Mouse (Mus musculus) lung, embryonic 14.5 days (tissue): ENCODE results near the gene Aoc1. TPM values are rescaled to one million over a fixed set of nuclear protein-coding genes. Genes with fewer than 3 reads are reported as not detected.

Experiments used
- ATAC-seq: fragments of 200-750 bp; cut with Nextera tagmentation; 2 replicates; pipeline ENCODE4 v1.8.0; 2017; ENCODE audit warnings: mild to moderate bottlenecking, moderate TSS enrichment, moderate library complexity; ENCODE audit not compliant: insufficient read depth
- DNase-seq: peaks from one replicate; pipeline ENCODE4 v3.0.0-alpha.2; 2015
- H3K27ac ChIP-seq: fragments of 300-500 bp; sonication (generic); 2 replicates; pipeline ENCODE4 v1.5.1; 2014; ENCODE audit warnings: low read depth, mild to moderate bottlenecking, moderate library complexity
- H3K27me3 ChIP-seq: fragments of 300-500 bp; sonication (generic); 2 replicates; pipeline ENCODE4 v1.6.1; 2014; ENCODE audit warnings: low read length, control low read depth; ENCODE audit not compliant: insufficient read depth
- H3K36me3 ChIP-seq: fragments of 300-500 bp; sonication (generic); 2 replicates; pipeline ENCODE4 v1.6.1; 2014; ENCODE audit warnings: control low read depth; ENCODE audit not compliant: insufficient read depth
- H3K4me1 ChIP-seq: fragments of 300-500 bp; sonication (generic); 2 replicates; pipeline ENCODE4 v1.6.1; 2014; ENCODE audit warnings: antibody characterized with exemption, control low read depth; ENCODE audit not compliant: insufficient read depth
- H3K4me2 ChIP-seq: fragments of 300-500 bp; sonication (generic); 2 replicates; pipeline ENCODE4 v1.6.1; 2014; ENCODE audit warnings: mild to moderate bottlenecking
- H3K4me3 ChIP-seq: fragments of 300-500 bp; sonication (generic); 2 replicates; pipeline ENCODE4 v1.5.1; 2014; ENCODE audit warnings: low read depth, low read length
- H3K9ac ChIP-seq: fragments of 300-500 bp; sonication (generic); 2 replicates; pipeline ENCODE4 v1.6.1; 2014
- H3K9me3 ChIP-seq: fragments of 300-500 bp; sonication (generic); 2 replicates; pipeline ENCODE4 v1.6.1; 2016; ENCODE audit warnings: low read depth, low read length, control low read depth
- CTCF ChIP-seq: IDR thresholded peaks from 2 replicates; pipeline ENCODE4 v1.5.1; 2016; ENCODE audit warnings: antibody characterized with exemption, low read depth
- WGBS: fragments of 180-500 bp; shearing (Covaris S2); extraction: QIAGEN DNeasy Blood & Tissue Kit; methylation state at CpG from one replicate; pipeline ENCODE4 v1.1.7; 2014; 5-methylcytosine and 5-hydroxymethylcytosine counted together
- polyA plus RNA-seq: library from polyadenylated mRNA; unstranded; fragments of >200 nt; fragmentation: Nextera tagmentation; extraction: Ambion mirVana; gene quantifications from 2 replicates; pipeline ENCODE4 v1.2.1, GENCODE M21; 2014

Aoc1 gene
- polyA plus RNA-seq, 1 experiment from 2014 or later: not detected

DNA sequence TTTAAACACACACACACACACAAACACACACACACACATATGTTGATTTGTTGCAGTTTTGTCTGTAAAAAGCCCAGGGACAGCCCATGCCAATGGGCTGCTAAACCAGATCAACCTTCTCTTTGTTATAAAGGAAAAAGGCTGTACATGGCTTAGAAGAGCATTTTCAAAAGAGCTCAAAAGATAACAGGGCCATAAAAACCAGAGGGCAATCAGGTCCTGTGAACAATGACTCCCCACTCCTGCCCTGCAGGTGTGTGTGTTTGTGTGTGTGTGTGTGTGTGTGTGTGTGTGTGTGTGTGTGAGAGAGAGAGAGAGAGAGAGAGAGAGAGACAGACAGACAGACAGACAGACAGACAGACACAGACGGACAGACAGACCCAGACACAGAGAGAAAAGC, 36.5 kb downstream of the Aoc1 start:
- Histone ChIP-seq H3K4me1 (no peaks in the 10 kb centered on the region), H3K4me3 (no peak overlapping the region), H3K4me2 (no peak overlapping the region), H3K9ac (no peak overlapping the region), H3K36me3 (no peaks in the 10 kb centered on the region), H3K27ac (no peak overlapping the region), H3K27me3 (no peaks in the 10 kb centered on the region), H3K9me3 (no peaks in the 10 kb centered on the region)
- no peak for ATAC-seq
- no peak for DNase-seq
- no peak for TF ChIP-seq CTCF
- 84% methylated on average over 1 of the region's 1 CpGs for WGBS

DNA sequence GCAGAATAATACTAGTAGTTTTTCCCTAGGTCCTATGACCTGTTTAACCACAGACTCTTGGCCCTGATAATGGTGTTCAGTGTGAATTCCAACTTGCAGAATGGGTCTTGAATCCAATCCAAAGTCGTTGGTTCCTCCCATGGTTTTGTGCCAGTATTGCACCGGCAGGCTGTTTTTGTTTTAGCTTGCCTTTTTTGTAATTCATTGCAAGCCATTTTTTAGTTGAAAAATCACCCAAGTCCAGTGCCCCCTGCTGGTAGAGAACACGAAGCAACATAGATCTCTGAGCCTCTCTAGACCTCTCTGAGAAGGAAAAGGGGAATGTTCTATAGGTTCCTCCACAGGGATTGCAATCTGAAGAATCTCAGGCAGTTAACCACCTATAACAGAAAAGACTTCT, 39.3 kb downstream of the Aoc1 start:
- Histone ChIP-seq H3K4me1 (no peaks in the 10 kb centered on the region), H3K9me3 (no peaks in the 10 kb centered on the region), H3K27me3 (no peaks in the 10 kb centered on the region), H3K4me3 (no peak overlapping the region), H3K4me2 (no peak overlapping the region), H3K27ac (no peak overlapping the region), H3K9ac (no peak overlapping the region), H3K36me3 (no peaks in the 10 kb centered on the region)
- TF ChIP-seq CTCF: peak; percentile 59
- ATAC-seq: no peak
- 29% methylated on average over 3 of the region's 3 CpGs for WGBS
- peak; percentile 57 for DNase-seq

DNA sequence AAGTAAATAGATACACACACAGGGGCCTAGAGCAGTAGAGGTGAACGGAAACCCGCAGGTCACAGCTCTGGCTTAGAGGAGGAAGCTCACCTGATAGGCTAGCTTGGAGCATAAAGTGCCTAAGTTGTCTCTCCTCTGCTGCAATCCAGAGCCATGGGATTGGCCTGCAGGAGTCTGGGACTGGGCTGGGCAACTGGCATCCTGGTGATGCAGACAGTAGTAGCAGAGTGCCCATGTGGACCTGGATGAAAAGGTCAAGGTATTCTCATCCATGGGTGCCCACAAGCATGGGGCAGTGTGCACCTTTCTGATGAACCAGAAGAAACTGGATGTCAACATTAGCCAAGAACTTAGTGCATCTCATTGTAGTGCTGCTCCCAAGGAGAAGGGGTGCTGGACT, 40.9 kb downstream of the Aoc1 start:
- no peak for DNase-seq
- no peak for ATAC-seq
- WGBS: 85% methylated on average over 2 of the region's 2 CpGs
- no peaks in the 10 kb centered on the region for H3K4me1 ChIP-seq
- H3K9me3 ChIP-seq: no peaks in the 10 kb centered on the region
- H3K4me3 ChIP-seq: no peak overlapping the region
- H3K4me2 ChIP-seq: no peak overlapping the region
- no peak overlapping the region for H3K27ac ChIP-seq
- no peak for TF ChIP-seq CTCF
- no peak overlapping the region for H3K9ac ChIP-seq
- H3K36me3 ChIP-seq: no peaks in the 10 kb centered on the region
- H3K27me3 ChIP-seq: no peaks in the 10 kb centered on the region

DNA sequence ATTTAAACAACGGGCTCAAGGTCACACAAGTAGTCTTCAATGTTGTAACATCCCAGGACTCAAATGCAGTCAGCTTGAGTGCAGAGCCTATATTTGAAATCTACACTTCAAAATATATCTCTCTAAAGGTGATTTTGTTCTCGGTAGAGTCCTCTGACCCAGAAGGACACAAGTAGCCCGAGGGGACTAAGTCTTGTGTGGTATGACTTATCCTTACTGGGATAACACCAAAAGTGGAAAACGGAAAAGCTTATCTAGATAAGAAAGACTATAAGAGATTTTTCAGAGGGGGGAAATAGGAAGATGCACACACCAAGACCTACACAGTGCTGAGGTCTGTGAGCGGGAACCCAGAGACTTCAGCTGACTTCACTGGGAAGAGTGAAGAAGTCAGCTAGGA, 56.9 kb downstream of the Aoc1 start, which contains the start of gene 1600015I10Rik:
Gene 1600015I10Rik (plus strand): TSS at position 301 of the 400 bp plus-strand sequence.
- H3K27ac ChIP-seq: no peak within 1 kb of the TSS
- no peaks in the 10 kb centered on the region for H3K4me1 ChIP-seq
- WGBS: 78% methylated on average over 5 of the region's 5 CpGs
- no peaks in the 10 kb centered on the region for H3K36me3 ChIP-seq
- no peak within 1 kb of the TSS for H3K4me3 ChIP-seq
- no peak within 1 kb of the TSS for H3K4me2 ChIP-seq
- no peak for TF ChIP-seq CTCF
- ATAC-seq (no peak), DNase-seq (no peak)
- no peaks in the 10 kb centered on the region for H3K9me3 ChIP-seq
- no peaks in the 10 kb centered on the region for H3K27me3 ChIP-seq
- H3K9ac ChIP-seq: no peak within 1 kb of the TSS

DNA sequence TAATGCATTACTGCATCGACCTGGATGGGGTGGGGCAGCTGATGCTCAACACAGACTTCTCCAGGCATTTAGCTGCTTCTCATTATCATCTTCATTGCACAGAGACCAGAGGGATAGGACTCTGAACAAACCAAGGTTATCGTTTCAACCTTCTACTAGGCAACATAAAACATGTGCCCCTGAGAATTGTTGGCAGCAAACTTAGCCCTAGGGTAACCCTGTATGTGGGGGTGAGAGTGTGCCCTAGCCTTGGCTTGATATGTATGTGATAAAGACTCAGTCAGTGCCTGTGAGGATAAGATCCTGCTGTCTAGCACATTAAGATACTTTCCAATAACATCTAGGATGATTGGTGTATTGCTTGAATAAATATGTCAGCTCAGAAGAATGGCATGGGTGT, 76.9 kb downstream of the Aoc1 start:
- DNase-seq (no peak), ATAC-seq (no peak)
- 66% methylated on average over 2 of the region's 2 CpGs for WGBS
- Histone ChIP-seq H3K4me1 (no peaks in the 10 kb centered on the region), H3K27me3 (no peaks in the 10 kb centered on the region), H3K4me3 (no peak overlapping the region), H3K27ac (no peak overlapping the region), H3K9ac (no peak overlapping the region), H3K4me2 (no peak overlapping the region), H3K9me3 (no peaks in the 10 kb centered on the region), H3K36me3 (no peaks in the 10 kb centered on the region)
- TF ChIP-seq CTCF: no peak

DNA sequence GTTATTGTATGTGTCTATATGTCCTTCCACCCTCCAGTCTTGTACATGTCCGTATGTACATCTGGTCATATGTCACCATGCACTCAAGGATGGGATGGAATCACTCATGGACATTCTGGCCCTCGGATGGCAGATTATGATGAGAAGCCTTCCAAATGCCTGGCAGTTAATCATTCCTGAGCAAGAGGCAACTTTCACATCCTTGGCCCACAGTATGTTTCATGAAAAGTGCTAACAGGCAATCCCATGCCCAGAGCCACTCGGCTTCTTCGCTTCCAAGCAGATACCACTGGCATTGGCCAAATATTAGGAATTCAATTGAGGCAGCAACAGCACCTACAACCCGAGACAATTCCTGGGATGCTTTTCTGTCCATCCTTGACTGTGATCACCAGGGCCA, 78.0 kb downstream of the Aoc1 start:
- Histone ChIP-seq H3K27ac (no peak overlapping the region), H3K4me3 (no peak overlapping the region), H3K9me3 (no peaks in the 10 kb centered on the region), H3K4me2 (no peak overlapping the region), H3K9ac (no peak overlapping the region), H3K4me1 (no peaks in the 10 kb centered on the region), H3K36me3 (no peaks in the 10 kb centered on the region), H3K27me3 (no peaks in the 10 kb centered on the region)
- TF ChIP-seq CTCF: no peak
- DNase-seq (no peak), ATAC-seq (no peak)
- WGBS: 83% methylated on average over 5 of the region's 5 CpGs

DNA sequence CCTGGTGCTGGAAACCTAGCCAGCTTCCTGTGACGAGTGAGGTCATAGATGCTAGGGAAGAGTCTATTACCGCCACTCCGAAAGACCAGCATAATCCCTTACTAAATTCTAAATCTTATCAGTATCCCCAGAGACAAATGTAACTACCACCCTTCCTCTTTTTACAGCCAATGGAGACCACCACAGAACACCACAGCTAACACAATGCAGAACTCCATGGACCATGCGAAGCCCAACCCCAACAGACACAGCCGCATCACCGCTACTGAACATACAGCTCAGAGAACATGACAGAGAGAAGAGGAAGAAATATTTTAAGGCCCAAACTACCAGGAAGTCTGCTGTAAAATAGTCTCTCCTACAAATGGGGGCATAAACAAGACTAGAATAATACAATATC, 78.9 kb downstream of the Aoc1 start:
- no peak for TF ChIP-seq CTCF

DNA sequence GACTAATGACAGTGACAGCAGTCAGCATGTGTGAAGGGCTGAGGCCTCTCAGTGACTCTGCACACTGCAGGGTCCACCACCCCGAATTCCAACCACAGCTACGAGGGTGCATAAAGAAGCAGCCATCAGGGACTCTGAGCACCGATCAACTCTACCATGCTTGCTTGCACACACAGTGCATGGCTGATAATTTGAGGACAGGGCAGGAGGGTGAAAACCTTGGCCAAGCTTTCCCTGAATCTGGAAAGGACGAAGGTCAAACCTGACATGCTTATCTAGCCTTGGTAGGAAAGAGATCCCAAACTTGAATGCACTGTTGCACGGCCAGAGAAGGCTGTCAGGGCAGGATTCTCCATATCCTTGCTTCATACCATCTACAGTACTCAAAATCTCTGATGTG, 80.5 kb downstream of the Aoc1 start:
- whole genome bisulfite sequencing: 86% methylated on average over 5 of the region's 5 CpGs
- DNase-seq: no peak

More for the DNA sequence above, 78.9 kb downstream of the Aoc1 start:
- Histone ChIP-seq H3K9me3 (no peaks in the 10 kb centered on the region), H3K36me3 (no peaks in the 10 kb centered on the region), H3K27me3 (no peaks in the 10 kb centered on the region), H3K27ac (no peak overlapping the region), H3K9ac (no peak overlapping the region), H3K4me1 (no peaks in the 10 kb centered on the region), H3K4me2 (no peak overlapping the region), H3K4me3 (no peak overlapping the region)
- ATAC-seq: no peak
- no peak for DNase-seq
- 89% methylated on average over 6 of the region's 6 CpGs for WGBS

More for the DNA sequence above, 80.5 kb downstream of the Aoc1 start:
- Histone ChIP-seq H3K9me3 (no peaks in the 10 kb centered on the region), H3K36me3 (no peaks in the 10 kb centered on the region), H3K27ac (no peak overlapping the region), H3K9ac (no peak overlapping the region), H3K4me1 (no peaks in the 10 kb centered on the region), H3K4me2 (no peak overlapping the region), H3K27me3 (no peaks in the 10 kb centered on the region), H3K4me3 (no peak overlapping the region)
- no peak for ATAC-seq
- no peak for TF ChIP-seq CTCF
